Mouse (Mus musculus) myocyte (in vitro differentiated cells): ENCODE data around the gene Hoxb2.

Experiments
- E2F4 ChIP-seq: IDR thresholded peaks from one replicate; pipeline ENCODE4 v1.6.1; 2011; ENCODE audit warnings: mild to moderate bottlenecking, control low read depth, moderate library complexity; ENCODE audit not compliant: insufficient read depth
- MAX ChIP-seq: IDR thresholded peaks from one replicate; pipeline ENCODE4 v1.6.1; 2011; ENCODE audit warnings: low read depth, mild to moderate bottlenecking, control low read depth
- POLR2AphosphoS2 ChIP-seq: IDR thresholded peaks from one replicate; pipeline ENCODE4 v1.6.1; 2011; ENCODE audit warnings: low read depth, control low read depth; ENCODE audit not compliant: insufficient read length
- SRF ChIP-seq: IDR thresholded peaks from one replicate; pipeline ENCODE4 v1.6.1; 2011; ENCODE audit warnings: low read depth; ENCODE audit not compliant: control insufficient read depth, insufficient read length

DNA sequence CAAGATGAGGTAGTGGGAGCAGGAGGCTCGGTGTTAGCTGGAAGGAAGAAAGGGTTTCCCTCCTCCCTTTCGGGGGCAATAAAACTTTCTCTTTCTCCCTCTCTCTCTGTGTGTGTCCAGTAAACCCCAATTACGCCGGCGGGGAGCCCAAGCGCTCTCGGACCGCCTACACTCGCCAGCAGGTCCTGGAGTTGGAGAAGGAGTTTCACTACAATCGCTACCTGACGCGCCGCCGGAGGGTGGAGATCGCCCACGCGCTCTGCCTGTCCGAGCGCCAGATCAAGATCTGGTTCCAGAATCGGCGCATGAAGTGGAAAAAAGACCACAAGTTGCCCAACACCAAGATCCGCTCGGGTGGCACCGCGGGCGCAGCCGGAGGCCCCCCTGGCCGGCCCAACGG is 30.4 kb upstream of the Hoxb2 start:
- TF ChIP-seq E2F4 (no peak), MAX (no peak), SRF (no peak), POLR2AphosphoS2 (no peak)
